Mouse (Mus musculus) layer of hippocampus, postnatal 25 days (tissue): Measurements from ENCODE around the gene Kir3dl1. TPM values are rescaled to one million over a fixed set of nuclear protein-coding genes. Genes with fewer than 3 reads are reported as not detected.
"Not testable (repeated sequence)": the region's sequence is repeated elsewhere in the genome, so short reads cannot be mapped to it uniquely, and the experiment has no call there.

Source experiments
- DNase-seq, 2 experiments: peaks; one replicate each; pipeline ENCODE4 v3.0.0; 2022; ENCODE audit warnings: mixed read lengths in 2 of 2, low spot score in 1 of 2; ENCODE audit errors: extremely low spot score in 1 of 2
- total RNA-seq, 2 experiments: library from RNA; stranded (reverse); gene quantifications; 2 replicates each; pipeline ENCODE4 v1.2.3; 2021

The Kir3dl1 gene
- not detected for total RNA-seq

DNA sequence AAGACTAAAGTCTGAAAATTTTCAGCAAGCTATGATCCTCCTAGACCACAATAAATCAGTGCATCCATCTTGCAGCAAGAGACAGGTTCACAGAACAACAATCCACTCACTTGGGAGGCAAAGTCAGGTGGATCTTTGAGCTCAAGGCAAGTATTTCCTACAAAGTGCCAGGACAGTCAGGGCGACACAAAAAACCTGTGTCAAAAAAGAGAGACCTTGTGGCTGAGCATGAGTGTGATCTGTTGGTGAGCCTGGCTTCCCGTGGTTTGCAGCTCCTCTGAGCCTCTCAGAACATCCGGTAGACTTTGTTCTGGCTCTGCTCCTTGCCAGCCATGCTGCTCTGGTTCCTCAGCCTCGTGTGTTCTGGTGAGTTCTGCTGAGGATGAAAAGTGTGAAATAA is at the start of gene Kir3dl1:
Kir3dl1 (plus strand) TSS at position 301 of the 400 bp plus-strand sequence.
- DNase-seq = not testable (repeated sequence)

DNA sequence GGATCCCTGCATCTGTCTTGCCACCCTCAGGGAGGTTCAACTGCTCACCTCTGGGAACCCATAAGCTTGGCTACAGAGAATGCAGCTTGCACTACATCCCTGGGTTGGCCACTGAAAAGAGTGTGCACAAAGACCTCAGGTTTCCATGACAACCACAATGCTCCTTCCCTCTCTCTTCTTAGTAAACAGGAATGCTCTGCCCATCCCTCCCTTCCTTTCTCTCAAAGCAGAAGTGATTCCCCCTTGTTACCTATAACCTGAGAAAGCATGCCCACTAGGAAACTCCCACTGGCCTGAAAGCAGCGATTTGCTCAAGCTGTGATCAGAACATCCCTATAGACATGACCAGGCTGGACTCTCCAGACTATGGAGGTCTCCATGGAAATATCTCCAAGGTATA is 26.2 kb downstream of the Kir3dl1 start, which contains the start of gene Kir3dl2:
Kir3dl2 (minus strand) TSS at position 101 of the 400 bp plus-strand sequence.
- not testable (repeated sequence) for DNase-seq

DNA sequence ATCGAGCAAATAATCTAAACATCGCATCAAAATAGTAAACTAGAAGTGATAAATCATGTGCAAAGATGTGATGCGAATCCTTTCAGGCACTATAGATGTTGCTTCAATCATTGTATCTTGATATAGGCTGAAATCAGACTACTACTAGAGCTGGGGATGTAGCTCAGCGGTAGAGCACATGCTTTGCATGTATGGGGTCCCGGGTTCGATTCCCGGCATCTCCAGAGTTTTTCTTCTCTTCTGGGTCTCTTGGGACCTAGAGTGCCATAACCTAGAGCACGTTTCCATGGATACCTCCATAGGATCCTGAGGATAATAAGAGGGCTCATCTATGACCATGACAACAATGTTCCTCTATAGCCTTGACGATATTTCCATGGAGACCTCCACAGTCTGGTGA is 51.3 kb downstream of the Kir3dl1 start:
- not testable (repeated sequence) for DNase-seq

Other genes starting within 250 kb of the Kir3dl1 start
- gene Bex3, start 247.7 kb upstream of the Kir3dl1 start, total RNA-seq = 100 to 1,000 TPM; 317 to 336 TPM
- gene Kir3dl2, start 26.1 kb downstream of the Kir3dl1 start, total RNA-seq = under 1 TPM in 1 of 2 experiments, not detected in 1; 0.19 TPM
- 100 to 1,000 TPM; 193 to 201 TPM for gene Tceal3, start 72.8 kb downstream of the Kir3dl1 start, total RNA-seq
- 10 to 100 TPM; 14.5 to 16.0 TPM for gene Tceal1, start 190.0 kb downstream of the Kir3dl1 start, total RNA-seq
- gene Morf4l2, start 225.7 kb downstream of the Kir3dl1 start, total RNA-seq = 100 to 1,000 TPM; 374 to 393 TPM